Mouse (Mus musculus) 3T3-L1 (cell line): Measurements from ENCODE around the gene Cct7.

ENCODE experiments used
- DNase-seq: peaks from one replicate; pipeline ENCODE4 v3.0.0-alpha.2; 2015; ENCODE audit warnings: low read depth, low spot score

Gene Cct7

GRCm38 (mm10) chr6:85450697-85451663, at the start of gene Cct7:
Cct7 (plus strand) TSS chr6:85451514.
- DNase-seq, result peak; percentile 100

GRCm38 (mm10) chr6:85402613-85403012, 48.7 kb upstream of the Cct7 start:
- no peak for DNase-seq

- DNase-seq, result no peak
These were observed 48.3 kb upstream of the Cct7 start for GRCm38 (mm10) chr6:85403039-85403438.

- DNase-seq, result no peak
These were observed 42.3 kb upstream of the Cct7 start for GRCm38 (mm10) chr6:85409003-85409402.

GRCm38 (mm10) chr6:85410771-85411273, 40.5 kb upstream of the Cct7 start:
- peak; percentile 91 for DNase-seq

- DNase-seq, result no peak
These were observed 35.5 kb upstream of the Cct7 start for GRCm38 (mm10) chr6:85415829-85416228.

- no peak for DNase-seq
These were observed 32.2 kb upstream of the Cct7 start for GRCm38 (mm10) chr6:85419150-85419549.

- no peak for DNase-seq
These were observed 27.4 kb upstream of the Cct7 start, which contains the start of gene Noto for GRCm38 (mm10) chr6:85423836-85424379. Noto (plus strand) TSS chr6:85423886.

GRCm38 (mm10) chr6:85431274-85431841, 20.0 kb upstream of the Cct7 start:
- peak; percentile 51 for DNase-seq

GRCm38 (mm10) chr6:85431842-85432431, 19.4 kb upstream of the Cct7 start, which contains the start of gene Smyd5:
Smyd5 (plus strand) TSS chr6:85431989.
- peak; percentile 92 for DNase-seq

GRCm38 (mm10) chr6:85433865-85434264, 17.4 kb upstream of the Cct7 start:
- no peak for DNase-seq

GRCm38 (mm10) chr6:85436204-85436603, 15.1 kb upstream of the Cct7 start:
- DNase-seq, result peak; percentile 43

- DNase-seq, result peak; percentile 77
These were observed 14.7 kb upstream of the Cct7 start for GRCm38 (mm10) chr6:85436631-85437030.

- DNase-seq, result no peak
These were observed 10.2 kb upstream of the Cct7 start for GRCm38 (mm10) chr6:85441142-85441541.

GRCm38 (mm10) chr6:85443488-85444233, 7.7 kb upstream of the Cct7 start:
- peak; percentile 84 for DNase-seq

GRCm38 (mm10) chr6:85444266-85444965, 6.9 kb upstream of the Cct7 start:
- DNase-seq, result peak; percentile 75

GRCm38 (mm10) chr6:85445286-85445685, 6.0 kb upstream of the Cct7 start:
- no peak for DNase-seq

- DNase-seq, result no peak
These were observed 4.0 kb upstream of the Cct7 start for GRCm38 (mm10) chr6:85447351-85447750.

GRCm38 (mm10) chr6:85450140-85450539, 1.2 kb upstream of the Cct7 start:
- DNase-seq, result peak; percentile 33

GRCm38 (mm10) chr6:85451664-85452410, 523 bp downstream of the Cct7 start, which contains the start of gene Pradc1:
Pradc1 (minus strand) TSS chr6:85451970.
- peak; percentile 100 for DNase-seq
